Mouse (Mus musculus): ENCODE measurements at regions not wholly inside any gene's neighbourhood (a gene's known extent, or its start where the extent isn't known, plus 50 kb on each side); places are given as distances from the start of the nearest gene placed in this dataset.

DNA sequence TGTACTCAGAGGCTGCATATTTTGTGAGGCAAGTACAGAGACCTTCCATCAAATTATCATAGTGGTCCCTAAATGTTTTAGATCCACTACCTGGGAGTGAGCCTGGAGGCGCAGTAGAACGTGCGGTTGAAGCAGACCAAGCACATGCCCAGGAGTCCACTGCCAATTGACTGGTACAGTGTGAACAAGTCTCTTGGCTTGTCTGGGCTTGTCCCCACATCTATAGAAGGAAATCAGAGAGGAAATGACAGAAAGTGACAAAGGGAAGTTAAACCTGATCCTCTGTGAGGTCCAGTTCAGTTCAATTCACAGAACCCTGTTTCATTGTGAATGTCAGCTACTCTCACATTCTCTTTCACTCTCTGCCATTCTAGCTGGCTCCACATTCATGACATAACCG, 151.0 kb upstream of the 2610301B20Rik start:
- TF ChIP-seq POLR2A (IDR thresholded peaks at IDR 0.05; ENCODE audit: control insufficient read depth, extremely low read depth, insufficient read depth, low read length, poor library complexity), result no peak
- no peak for TF ChIP-seq CTCF (IDR thresholded peaks at IDR 0.05; ENCODE audit: borderline replicate concordance, control insufficient read depth, extremely low read depth, insufficient read depth, low read length, poor library complexity)
